Mouse (Mus musculus) forebrain, embryonic 11.5 days (tissue): Measurements from ENCODE around the gene Ifitm7. TPM values are rescaled to one million over a fixed set of nuclear protein-coding genes. Genes with fewer than 3 reads are reported as not detected.

Source experiments
- ATAC-seq: fragments of 200-750 bp; cut with Nextera tagmentation; replicated peaks from 2 replicates; pipeline ENCODE4 v1.8.0; 2017; ENCODE audit warnings: moderate TSS enrichment; ENCODE audit not compliant: low FRiP score
- DNase-seq: peaks from one replicate; pipeline ENCODE4 v3.0.0-alpha.2; 2017; ENCODE audit warnings: low spot score
- H3K27ac ChIP-seq: fragments of 300-500 bp; sonication (generic); 2 replicates; pipeline ENCODE4 v1.5.1; 2014; ENCODE audit warnings: low read depth, low read length
- H3K27me3 ChIP-seq: fragments of 300-500 bp; sonication (generic); 2 replicates; pipeline ENCODE4 v1.6.1; 2014; ENCODE audit warnings: mild to moderate bottlenecking, low read length, mixed read lengths; ENCODE audit not compliant: control insufficient read depth, insufficient read depth
- H3K36me3 ChIP-seq: fragments of 300-500 bp; sonication (generic); 2 replicates; pipeline ENCODE4 v1.6.1; 2014; ENCODE audit warnings: mild to moderate bottlenecking, low read length, moderate library complexity, mixed read lengths; ENCODE audit not compliant: control insufficient read depth, insufficient read depth
- H3K4me1 ChIP-seq: fragments of 300-500 bp; sonication (generic); replicated peaks from 2 replicates; pipeline ENCODE4 v1.6.1; 2014; ENCODE audit warnings: low read length, mixed read lengths; ENCODE audit not compliant: control insufficient read depth, insufficient read depth
- H3K4me2 ChIP-seq: fragments of 300-500 bp; sonication (generic); 2 replicates; pipeline ENCODE4 v1.6.1; 2014; ENCODE audit warnings: low read depth, mild to moderate bottlenecking, low read length, moderate library complexity, mixed read lengths; ENCODE audit not compliant: severe bottlenecking
- H3K4me3 ChIP-seq: fragments of 300-500 bp; sonication (generic); 2 replicates; pipeline ENCODE4 v1.5.1; 2014; ENCODE audit warnings: low read depth, low read length
- H3K9ac ChIP-seq: fragments of 300-500 bp; sonication (generic); 2 replicates; pipeline ENCODE4 v1.6.1; 2014; ENCODE audit warnings: low read length
- H3K9me3 ChIP-seq: fragments of 300-500 bp; sonication (generic); 2 replicates; pipeline ENCODE4 v1.6.1; 2016; ENCODE audit warnings: low read length, mixed read lengths; ENCODE audit not compliant: control insufficient read depth
- WGBS: fragments of 180-500 bp; shearing (Covaris S2); extraction: QIAGEN DNeasy Blood & Tissue Kit; methylation state at CpG from one replicate; pipeline ENCODE4 v1.1.7; 2014; 5-methylcytosine and 5-hydroxymethylcytosine counted together
- polyA plus RNA-seq: library from polyadenylated mRNA; unstranded; fragments of >200 nt; fragmentation: Nextera tagmentation; extraction: Ambion mirVana; gene quantifications from 2 replicates; pipeline ENCODE4 v1.2.1, GENCODE M21; 2014

Gene Ifitm7
- 0.72 and 1.1 TPM in 2 replicates for polyA plus RNA-seq

DNA sequence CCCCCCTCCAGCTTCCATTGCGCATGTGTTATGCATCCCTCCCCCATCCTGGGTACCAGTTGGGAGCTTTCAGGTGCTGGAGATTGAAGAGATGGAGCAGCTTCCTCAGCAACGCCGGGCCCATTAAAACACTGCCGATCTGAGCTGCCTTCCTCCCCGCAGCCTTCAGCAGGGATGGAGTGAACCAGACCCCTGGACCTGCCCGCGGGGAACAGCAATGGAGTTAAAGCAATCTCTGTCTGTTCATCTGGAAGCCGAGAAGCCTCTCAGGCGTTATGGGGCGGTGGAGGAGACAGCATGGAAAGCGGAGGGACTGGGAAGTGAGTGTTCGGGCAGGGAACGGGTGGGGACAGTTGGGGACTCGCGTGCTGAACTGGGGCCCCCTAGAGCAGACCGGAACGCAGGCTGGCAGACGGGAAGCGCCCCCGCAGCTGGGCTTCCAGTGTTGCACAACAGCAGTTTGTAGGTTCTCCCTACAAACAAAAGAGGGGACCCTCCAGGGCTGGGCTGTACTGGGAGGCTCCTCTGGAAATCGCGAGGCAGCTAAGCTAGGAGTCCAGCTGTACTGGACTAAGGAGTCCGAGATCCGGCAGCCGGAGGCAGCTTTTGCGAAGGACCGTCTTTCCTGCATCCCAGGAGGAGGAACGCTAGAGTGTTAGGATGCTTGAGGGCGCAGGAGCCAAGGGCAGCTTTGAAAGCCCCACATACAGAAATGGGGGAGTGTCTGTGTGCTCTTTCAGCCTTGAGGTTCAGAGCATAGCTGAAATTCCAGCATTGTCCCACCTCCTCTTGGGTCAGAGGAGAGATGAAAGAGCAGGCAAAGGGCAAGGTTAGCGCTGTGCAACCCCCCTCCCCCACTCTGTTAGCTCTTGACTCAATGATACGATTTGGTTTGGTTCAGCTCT is at the start of gene Ifitm7, which contains the start of gene 2900011O08Rik:
Ifitm7 (minus strand) TSS at position 315 of the 905 bp plus-strand sequence.
2900011O08Rik (plus strand) TSS at position 31 of the 905 bp plus-strand sequence.
- peak within 1 kb of the TSS; percentile 58 for H3K4me3 ChIP-seq
- H3K4me2 ChIP-seq, result peak within 1 kb of the TSS; percentile 84
- H3K27ac ChIP-seq, result peak within 1 kb of the TSS; percentile 66
- ATAC-seq (peak; percentile 79), DNase-seq (peak; percentile 72)
- no peaks in the 10 kb centered on the region for H3K27me3 ChIP-seq
- H3K9ac ChIP-seq, result peak within 1 kb of the TSS; percentile 82
- H3K4me1 ChIP-seq, result peaks cover 5% of the 10 kb centered on the region; the same call in 1 of the 2 replicates
- H3K36me3 ChIP-seq, result no peaks in the 10 kb centered on the region
- H3K9me3 ChIP-seq, result no peaks in the 10 kb centered on the region
- WGBS, result under 1% methylated on average over 31 of the region's 31 CpGs

DNA sequence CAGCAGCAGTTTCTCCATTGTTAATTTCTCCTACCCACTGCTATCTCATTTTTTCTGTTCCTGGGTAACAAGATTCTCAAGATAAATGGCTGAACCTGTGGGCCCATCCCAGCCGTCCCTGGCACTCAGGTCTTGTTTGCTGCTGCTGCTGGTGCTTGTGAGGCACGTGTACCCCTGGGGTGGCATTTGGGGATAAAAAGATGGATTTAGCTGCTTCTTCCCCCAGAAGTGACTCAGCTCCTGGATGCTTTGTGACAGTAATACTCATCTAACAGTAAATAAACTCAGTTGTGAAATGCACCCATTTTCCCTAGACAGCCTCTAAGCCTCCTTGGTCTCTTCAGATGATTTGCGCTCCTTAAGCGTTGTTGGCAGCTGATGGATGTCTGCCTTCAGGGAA is 46.4 kb upstream of the Ifitm7 start:
- no peaks in the 10 kb centered on the region for H3K9me3 ChIP-seq
- 82% methylated on average over 4 of the region's 4 CpGs for WGBS
- no peak overlapping the region for H3K4me2 ChIP-seq
- no peak overlapping the region for H3K9ac ChIP-seq
- no peaks in the 10 kb centered on the region for H3K4me1 ChIP-seq
- H3K27me3 ChIP-seq, result no peaks in the 10 kb centered on the region
- no peaks in the 10 kb centered on the region for H3K36me3 ChIP-seq
- no peak for ATAC-seq
- DNase-seq, result no peak
- no peak overlapping the region for H3K4me3 ChIP-seq
- H3K27ac ChIP-seq, result no peak overlapping the region

DNA sequence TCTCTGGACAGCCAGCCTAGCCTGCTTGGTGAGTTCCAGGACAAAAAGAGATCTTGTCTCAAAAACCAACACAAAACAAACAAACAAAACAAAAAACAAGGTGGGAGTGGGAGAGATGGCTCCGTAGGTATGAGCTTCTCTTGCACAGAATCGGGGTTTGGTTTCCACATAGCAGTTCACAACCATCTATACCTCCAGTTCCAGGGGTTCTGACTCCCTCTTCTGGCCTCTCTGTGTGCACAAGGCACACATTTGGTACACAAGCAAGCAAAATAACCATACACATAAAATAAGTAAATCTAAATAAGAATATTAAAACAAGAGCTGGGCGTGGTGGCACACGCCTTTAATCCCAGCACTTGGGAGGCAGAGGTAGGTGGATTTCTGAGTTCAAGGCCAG is 44.0 kb upstream of the Ifitm7 start:
- 92% methylated on average over 4 of the region's 4 CpGs for WGBS
- H3K4me1 ChIP-seq, result no peaks in the 10 kb centered on the region

DNA sequence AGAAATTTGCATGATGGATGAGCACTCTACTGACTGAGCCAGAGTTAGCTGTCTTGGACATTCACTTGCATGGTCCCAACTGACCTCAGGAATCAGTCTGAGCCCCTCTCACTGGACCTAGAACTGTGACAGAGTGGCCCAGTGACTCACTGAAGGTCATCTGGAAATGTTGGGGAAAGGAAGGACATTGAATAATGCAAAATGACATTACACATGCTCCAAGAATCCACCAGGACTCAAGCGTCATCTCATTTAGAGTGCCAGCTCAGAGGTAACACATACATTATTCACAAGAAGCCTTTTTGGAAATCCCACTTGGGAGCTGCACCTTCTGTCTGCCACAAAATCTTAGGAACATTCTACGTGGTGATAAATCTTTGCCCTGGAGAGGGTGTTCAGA is 43.2 kb upstream of the Ifitm7 start:
- Histone ChIP-seq H3K9me3 (no peaks in the 10 kb centered on the region), H3K9ac (no peak overlapping the region), H3K4me3 (no peak overlapping the region), H3K27ac (no peak overlapping the region), H3K27me3 (no peaks in the 10 kb centered on the region), H3K4me1 (no peaks in the 10 kb centered on the region), H3K4me2 (no peak overlapping the region), H3K36me3 (no peaks in the 10 kb centered on the region)
- DNase-seq (no peak), ATAC-seq (no peak)
- WGBS, result 87% methylated on average over 2 of the region's 2 CpGs

More for the DNA sequence above, 44.0 kb upstream of the Ifitm7 start:
- H3K4me3 ChIP-seq, result no peak overlapping the region
- no peak overlapping the region for H3K4me2 ChIP-seq
- H3K36me3 ChIP-seq, result no peaks in the 10 kb centered on the region
- H3K9me3 ChIP-seq, result no peaks in the 10 kb centered on the region
- no peak for DNase-seq
- ATAC-seq, result no peak
- no peak overlapping the region for H3K9ac ChIP-seq
- H3K27me3 ChIP-seq, result no peaks in the 10 kb centered on the region
- no peak overlapping the region for H3K27ac ChIP-seq

DNA sequence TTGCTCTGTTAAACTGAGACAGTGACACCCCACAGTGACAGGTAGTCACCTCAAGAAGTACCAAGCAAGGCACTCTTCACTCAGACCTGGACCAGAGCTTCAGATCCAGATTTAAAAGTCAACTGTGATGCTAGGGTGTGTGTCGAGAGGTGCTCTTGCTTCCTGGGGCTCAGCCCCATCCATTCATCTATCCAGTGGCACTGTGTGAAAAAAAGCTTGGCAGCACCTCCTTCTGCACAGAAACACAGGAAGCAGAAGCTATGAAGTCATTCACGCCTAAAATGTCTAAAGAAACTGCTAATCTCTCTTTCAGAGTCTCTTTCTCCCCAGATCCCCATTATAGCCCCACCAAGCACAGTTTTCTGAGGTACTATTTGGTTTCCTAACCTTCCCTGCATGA is 42.4 kb upstream of the Ifitm7 start:
- Histone ChIP-seq H3K27ac (no peak overlapping the region), H3K4me2 (no peak overlapping the region), H3K27me3 (no peaks in the 10 kb centered on the region), H3K36me3 (no peaks in the 10 kb centered on the region), H3K4me3 (no peak overlapping the region), H3K9ac (no peak overlapping the region), H3K9me3 (no peaks in the 10 kb centered on the region), H3K4me1 (no peaks in the 10 kb centered on the region)
- DNase-seq (no peak), ATAC-seq (no peak)
- 64% methylated on average over 2 of the region's 2 CpGs for WGBS

DNA sequence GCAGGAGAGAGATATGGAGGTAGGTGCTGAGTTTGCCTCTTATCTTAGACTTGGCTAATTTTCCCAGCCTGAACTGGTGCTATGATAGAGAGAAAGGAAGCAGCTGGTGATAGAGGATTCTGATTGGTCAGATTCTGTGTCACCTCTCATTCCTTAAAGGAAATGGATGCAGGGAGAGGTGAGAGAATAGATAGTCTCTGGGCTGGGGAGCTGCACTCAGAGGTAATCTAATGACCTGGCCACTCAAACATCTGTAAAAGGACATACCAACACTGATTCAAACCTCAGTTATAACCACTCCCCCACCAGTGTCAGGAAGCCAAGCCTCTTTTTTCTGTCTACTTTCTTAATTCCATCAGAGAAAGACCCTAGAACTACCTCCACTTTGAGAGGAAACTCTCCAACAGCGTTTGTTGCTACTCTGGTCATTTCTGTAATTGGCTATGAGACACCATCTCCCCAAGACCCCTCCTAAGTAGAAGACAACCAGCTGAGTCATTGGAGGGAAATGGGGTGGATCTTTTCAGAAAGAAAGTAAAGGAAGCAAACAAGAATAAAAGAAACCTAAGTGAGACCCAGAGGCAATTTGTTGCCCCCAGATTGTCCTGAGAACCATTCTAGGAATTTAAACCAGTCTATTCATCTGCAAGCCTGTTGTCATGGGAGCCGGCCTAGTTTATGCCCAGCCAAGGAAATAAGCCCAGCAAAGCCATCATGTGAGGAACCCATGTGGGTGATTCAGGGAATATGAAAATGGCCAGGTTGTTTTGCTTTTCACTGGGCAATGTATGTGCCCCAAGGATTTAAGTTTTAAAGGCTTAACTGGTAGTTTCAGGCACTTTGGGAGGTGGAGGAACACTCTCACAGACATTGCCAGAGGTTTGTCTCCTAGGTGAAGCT is 38.7 kb upstream of the Ifitm7 start:
- Histone ChIP-seq H3K4me1 (no peaks in the 10 kb centered on the region), H3K9me3 (no peaks in the 10 kb centered on the region), H3K27ac (no peak overlapping the region), H3K27me3 (no peaks in the 10 kb centered on the region), H3K9ac (no peak overlapping the region), H3K36me3 (no peaks in the 10 kb centered on the region), H3K4me3 (no peak overlapping the region), H3K4me2 (no peak overlapping the region)
- WGBS, result 43% methylated on average over 2 of the region's 2 CpGs
- DNase-seq (no peak), ATAC-seq (no peak)

DNA sequence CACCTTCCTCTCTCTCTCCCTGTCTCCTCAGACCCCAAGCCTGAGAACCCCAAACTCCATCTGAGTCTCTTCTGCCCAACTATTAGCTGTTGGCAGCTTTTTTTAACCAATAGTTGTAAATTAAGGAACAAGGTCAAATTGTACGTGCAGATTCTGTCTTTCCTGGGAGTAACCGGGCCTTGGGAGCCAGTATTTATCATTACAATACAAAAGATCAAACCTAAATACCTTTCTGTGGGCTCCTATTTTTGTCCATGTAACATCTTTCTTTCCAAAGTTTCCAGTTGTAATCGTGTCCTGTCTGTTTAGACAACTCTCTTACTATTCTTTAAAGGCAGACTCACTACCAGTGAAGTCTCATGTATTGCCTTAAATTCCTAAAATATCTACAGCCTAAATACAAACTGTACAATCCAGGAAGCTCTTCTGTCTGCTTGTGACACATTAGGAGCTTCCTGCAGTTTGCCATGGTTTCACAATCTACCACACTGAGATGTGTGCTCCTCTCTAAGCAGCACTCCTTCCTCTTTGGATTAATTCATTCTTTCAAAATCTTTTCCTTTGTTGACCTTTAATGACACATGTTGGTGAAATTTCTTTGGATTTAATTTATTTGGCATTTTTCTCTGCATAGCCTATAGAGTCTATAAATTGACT is 34.6 kb upstream of the Ifitm7 start:
- Histone ChIP-seq H3K4me3 (no peak overlapping the region), H3K9ac (no peak overlapping the region), H3K9me3 (no peaks in the 10 kb centered on the region), H3K4me1 (no peaks in the 10 kb centered on the region), H3K4me2 (no peak overlapping the region), H3K27ac (no peak overlapping the region), H3K36me3 (no peaks in the 10 kb centered on the region), H3K27me3 (no peaks in the 10 kb centered on the region)
- ATAC-seq (no peak), DNase-seq (no peak)
- WGBS, result 85% methylated on average over 3 of the region's 3 CpGs

DNA sequence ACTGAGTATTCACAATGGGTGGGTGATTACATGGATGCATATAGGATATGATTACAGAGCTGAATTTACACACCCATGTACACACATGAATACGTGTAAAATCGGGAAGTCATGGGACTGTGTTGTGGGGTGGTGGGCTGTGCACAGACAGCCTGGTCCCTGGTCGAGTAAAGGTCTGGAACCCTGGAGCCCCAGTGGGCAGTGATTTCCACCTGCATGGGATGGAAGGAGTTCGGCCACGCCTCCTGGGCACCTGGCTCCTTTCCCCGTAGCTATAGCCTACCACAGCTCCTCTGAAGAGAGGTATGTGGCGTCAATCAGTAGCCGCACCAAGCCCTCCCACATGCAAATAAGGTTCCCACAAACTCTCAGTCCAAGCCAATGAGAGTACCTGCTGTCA is 30.6 kb upstream of the Ifitm7 start:
- Histone ChIP-seq H3K4me2 (no peak overlapping the region), H3K4me3 (no peak overlapping the region), H3K4me1 (no peaks in the 10 kb centered on the region), H3K36me3 (no peaks in the 10 kb centered on the region), H3K27me3 (no peaks in the 10 kb centered on the region), H3K9me3 (no peaks in the 10 kb centered on the region), H3K9ac (no peak overlapping the region), H3K27ac (no peak overlapping the region)
- 88% methylated on average over 8 of the region's 8 CpGs for WGBS
- DNase-seq (no peak), ATAC-seq (no peak)
